Mouse (Mus musculus) heart, postnatal 0 days (tissue): Measurements from ENCODE around the gene Lrrn4. TPM values are rescaled to one million over a fixed set of nuclear protein-coding genes. Genes with fewer than 3 reads are reported as not detected.

Experiments used
- ATAC-seq: fragments of 200-750 bp; cut with Nextera tagmentation; 2 replicates; pipeline ENCODE4 v1.8.0; 2017; ENCODE audit warnings: low read depth, moderate number of reproducible peaks, moderate library complexity; ENCODE audit not compliant: insufficient read depth
- DNase-seq: peaks from one replicate; pipeline ENCODE4 v3.0.0-alpha.2; 2016; ENCODE audit warnings: low spot score
- H3K27ac ChIP-seq: fragments of 300-500 bp; sonication (generic); 2 replicates; pipeline ENCODE4 v1.5.1; 2014; ENCODE audit warnings: low read depth, mild to moderate bottlenecking
- H3K27me3 ChIP-seq: fragments of 300-500 bp; sonication (generic); 2 replicates; pipeline ENCODE4 v1.6.1; 2014; ENCODE audit warnings: low read length, mixed read lengths; ENCODE audit not compliant: control insufficient read depth, insufficient read depth
- H3K36me3 ChIP-seq: fragments of 300-500 bp; sonication (generic); replicated peaks from 2 replicates; pipeline ENCODE4 v1.6.1; 2014; ENCODE audit warnings: low read length, mixed read lengths; ENCODE audit not compliant: control insufficient read depth, insufficient read depth
- H3K4me1 ChIP-seq: fragments of 300-500 bp; sonication (generic); 2 replicates; pipeline ENCODE4 v1.6.1; 2014; ENCODE audit warnings: antibody characterized with exemption; ENCODE audit not compliant: control insufficient read depth, insufficient read depth
- H3K4me2 ChIP-seq: fragments of 300-500 bp; sonication (generic); 2 replicates; pipeline ENCODE4 v1.6.1; 2014; ENCODE audit warnings: low read depth, mild to moderate bottlenecking, low read length, moderate library complexity
- H3K4me3 ChIP-seq: fragments of 300-500 bp; sonication (generic); 2 replicates; pipeline ENCODE4 v1.5.1; 2014; ENCODE audit warnings: low read depth, low read length
- H3K9ac ChIP-seq: fragments of 300-500 bp; sonication (generic); replicated peaks from 2 replicates; pipeline ENCODE4 v1.6.1; 2014; ENCODE audit warnings: low read depth, low read length, mixed read lengths
- H3K9me3 ChIP-seq: fragments of 300-500 bp; sonication (generic); replicated peaks from 2 replicates; pipeline ENCODE4 v1.6.1; 2016; ENCODE audit warnings: low read length; ENCODE audit not compliant: control insufficient read depth
- CTCF ChIP-seq: IDR thresholded peaks from 2 replicates; pipeline ENCODE4 v1.5.1; 2016; ENCODE audit warnings: antibody characterized with exemption, control low read depth, low read depth
- EP300 ChIP-seq: IDR thresholded peaks from 2 replicates; pipeline ENCODE4 v1.6.1; 2016; ENCODE audit warnings: antibody characterized with exemption, low read depth
- WGBS: fragments of 180-500 bp; shearing (Covaris S2); extraction: QIAGEN DNeasy Blood & Tissue Kit; methylation state at CpG from one replicate; pipeline ENCODE4 v1.1.7; 2014; 5-methylcytosine and 5-hydroxymethylcytosine counted together
- polyA plus RNA-seq: library from polyadenylated mRNA; unstranded; fragments of >200 nt; fragmentation: Nextera tagmentation; extraction: Ambion mirVana; gene quantifications from 2 replicates; pipeline ENCODE4 v1.2.1, GENCODE M21; 2015
- total RNA-seq: library from RNA; depleted of rRNA; stranded (reverse); fragments of >200 nt; gene quantifications from 2 replicates; pipeline ENCODE4 v1.2.3, GENCODE M21; 2014; ENCODE audit warnings: low replicate concordance

Gene Lrrn4
- total and polyA plus RNA-seq, 2 experiments from 2014 or later = 8.6 to 19.8 TPM

GRCm38 (mm10) chr2:132853051-132853450 is 27.6 kb downstream of the Lrrn4 start:
- no peaks in the 10 kb centered on the region for H3K27me3 ChIP-seq
- peaks cover 17% of the 10 kb centered on the region for H3K36me3 ChIP-seq
- ATAC-seq = no peak
- H3K9ac ChIP-seq = no peak overlapping the region
- TF ChIP-seq CTCF = no peak
- TF ChIP-seq EP300 = no peak
- WGBS = 88% methylated on average over 1 of the region's 1 CpGs
- no peaks in the 10 kb centered on the region for H3K9me3 ChIP-seq
- DNase-seq = no peak
- no peak overlapping the region for H3K27ac ChIP-seq
- H3K4me1 ChIP-seq = 0 out of 2 replicates have a peak, but pooled peaks cover under 1% of the 10 kb centered on the region
- H3K4me2 ChIP-seq = no peak overlapping the region
- H3K4me3 ChIP-seq = no peak overlapping the region

GRCm38 (mm10) chr2:132849141-132849540 is 31.6 kb downstream of the Lrrn4 start:
- Histone ChIP-seq H3K9me3 (no peaks in the 10 kb centered on the region), H3K27me3 (no peaks in the 10 kb centered on the region), H3K4me2 (no peak overlapping the region), H3K27ac (no peak overlapping the region), H3K9ac (no peak overlapping the region), H3K36me3 (peaks cover 17% of the 10 kb centered on the region; the same call in 1 of the 2 replicates), H3K4me3 (no peak overlapping the region), H3K4me1 (peaks cover 8% of the 10 kb centered on the region)
- DNase-seq (no peak), ATAC-seq (no peak)
- WGBS = 89% methylated on average over 6 of the region's 6 CpGs
- TF ChIP-seq CTCF (no peak), EP300 (no peak)

- ATAC-seq = no peak
- Histone ChIP-seq H3K27ac (no peak overlapping the region), H3K9ac (no peak overlapping the region), H3K4me2 (no peak overlapping the region), H3K27me3 (no peaks in the 10 kb centered on the region), H3K4me1 (peaks cover 8% of the 10 kb centered on the region), H3K4me3 (no peak overlapping the region), H3K36me3 (peaks cover 17% of the 10 kb centered on the region; the same call in 1 of the 2 replicates), H3K9me3 (no peaks in the 10 kb centered on the region)
- DNase-seq = no peak
- WGBS = 91% methylated on average over 4 of the region's 4 CpGs
- TF ChIP-seq EP300 = no peak
These were observed 32.3 kb downstream of the Lrrn4 start for GRCm38 (mm10) chr2:132848361-132848760.

GRCm38 (mm10) chr2:132847581-132847980 is 33.1 kb downstream of the Lrrn4 start:
- H3K36me3 ChIP-seq = peaks cover 17% of the 10 kb centered on the region; the same call in 1 of the 2 replicates
- no peak for DNase-seq

GRCm38 (mm10) chr2:132846407-132847358 is 34.0 kb downstream of the Lrrn4 start, which contains the start of gene Crls1:
Gene Crls1, plus strand, starts transcription at chr2:132846666.
- ATAC-seq = peak; percentile 89
- peak within 1 kb of the TSS; percentile 78 for H3K9ac ChIP-seq
- DNase-seq = peak; percentile 88
- peak within 1 kb of the TSS; percentile 67 for H3K27ac ChIP-seq
- H3K36me3 ChIP-seq = peaks cover 17% of the 10 kb centered on the region; the same call in 1 of the 2 replicates
- peak within 1 kb of the TSS; percentile 84 for H3K4me2 ChIP-seq
- H3K9me3 ChIP-seq = no peaks in the 10 kb centered on the region
- H3K4me1 ChIP-seq = peaks cover 8% of the 10 kb centered on the region
- TF ChIP-seq CTCF (peak; percentile 98), EP300 (no peak)
- H3K27me3 ChIP-seq = no peaks in the 10 kb centered on the region
- H3K4me3 ChIP-seq = peak within 1 kb of the TSS; percentile 68
- under 1% methylated on average over 88 of the region's 96 CpGs for WGBS

More at GRCm38 (mm10) chr2:132847581-132847980, 33.1 kb downstream of the Lrrn4 start:
- H3K9ac ChIP-seq = peak overlapping the region; percentile 78; the same call in 1 of the 2 replicates
- H3K4me2 ChIP-seq = peak overlapping the region; percentile 84
- 38% methylated on average over 7 of the region's 7 CpGs for WGBS
- ATAC-seq = no peak
- peaks cover 8% of the 10 kb centered on the region for H3K4me1 ChIP-seq
- no peak for TF ChIP-seq CTCF
- TF ChIP-seq EP300 = no peak
- H3K27me3 ChIP-seq = no peaks in the 10 kb centered on the region
- H3K27ac ChIP-seq = no peak overlapping the region
- peak overlapping the region; percentile 68 for H3K4me3 ChIP-seq
- no peaks in the 10 kb centered on the region for H3K9me3 ChIP-seq
